Mouse (Mus musculus) brain, embryonic 14.5 days (tissue): Measurements from ENCODE around the gene Ift43.

Experiments
- CTCF ChIP-seq: fragments of 200-500 bp; IDR thresholded peaks from 2 replicates; pipeline ENCODE4 v1.5.1; 2012; ENCODE audit warnings: inconsistent platforms, mild to moderate bottlenecking, moderate library complexity, borderline replicate concordance; ENCODE audit not compliant: insufficient read depth, insufficient read length; ENCODE audit errors: extremely low read depth
- POLR2A ChIP-seq: fragments of 200-500 bp; IDR thresholded peaks from 2 replicates; pipeline ENCODE4 v1.6.1; 2012; ENCODE audit warnings: mild to moderate bottlenecking, inconsistent platforms, borderline replicate concordance; ENCODE audit not compliant: poor library complexity, insufficient read depth, insufficient read length, severe bottlenecking; ENCODE audit errors: extremely low read depth

DNA sequence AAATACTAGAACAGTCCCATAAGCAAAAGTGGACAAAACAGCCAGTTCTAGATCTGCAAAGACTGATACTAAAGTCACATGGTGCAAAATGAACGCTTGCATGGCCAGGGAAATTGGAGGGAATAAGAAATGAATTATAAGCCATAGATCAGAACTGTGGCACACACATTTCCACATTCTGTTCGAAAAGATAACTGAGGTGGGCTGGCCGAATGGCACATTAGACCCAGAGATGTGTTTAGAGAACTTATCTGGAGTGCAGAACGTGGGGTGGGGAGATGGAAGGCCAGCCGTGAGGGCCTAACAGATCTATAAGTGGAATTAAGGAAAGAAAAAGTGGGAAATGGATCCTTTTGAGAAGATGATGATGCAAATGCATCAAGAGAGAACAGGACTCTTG, 30.9 kb upstream of the Ift43 start:
- no peak for TF ChIP-seq POLR2A
- TF ChIP-seq CTCF: no peak
